Mouse (Mus musculus) thymus, postnatal 14 days (tissue): Measurements from ENCODE around the gene Npb.
A peak's percentile ranks its signal among the peaks of the same experiment; 100 is the strongest.

Experiments used
- DNase-seq: peaks from one replicate; pipeline ENCODE4 v3.0.0; 2021

Npb gene

DNA sequence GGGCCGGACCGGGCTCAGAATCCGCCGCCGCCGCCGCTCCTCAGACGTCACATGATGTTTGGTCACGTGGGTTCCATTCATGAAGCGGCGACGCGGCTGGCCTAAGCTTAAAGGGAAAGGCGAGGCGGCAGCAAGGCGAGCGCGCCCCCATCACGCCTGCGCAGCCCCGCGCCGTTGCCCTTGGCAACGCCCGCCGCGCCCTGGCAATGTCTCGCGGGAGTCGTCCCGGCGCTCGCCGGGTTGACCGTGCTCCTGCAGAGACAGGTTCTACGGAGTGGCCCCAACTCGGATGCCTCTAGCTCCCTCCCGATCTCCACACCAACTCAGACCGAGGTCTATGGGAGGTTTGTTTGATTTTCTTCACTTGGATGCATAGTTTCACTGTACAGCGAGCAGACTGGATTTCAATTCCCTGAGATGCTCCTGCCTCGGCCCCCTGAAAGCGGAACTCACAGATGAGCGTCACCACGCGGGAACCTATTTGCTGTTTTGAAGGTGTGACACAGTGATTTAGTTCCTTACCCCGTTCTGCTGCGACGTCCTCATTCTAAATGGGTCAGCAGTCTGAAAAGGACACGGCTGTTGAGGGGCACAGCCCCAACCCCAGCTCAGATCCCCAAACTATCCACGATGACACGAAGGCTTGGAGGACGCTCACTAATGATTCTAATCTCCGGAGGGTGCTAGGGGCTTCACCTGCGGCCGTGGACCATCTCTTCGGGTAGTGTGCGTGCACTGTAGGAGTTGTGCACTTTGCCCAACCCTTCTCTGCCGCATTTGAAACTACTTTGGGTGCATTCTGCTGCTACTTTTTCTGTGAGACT lies 25.5 kb downstream of the Npb start, which contains the start of gene Mafg:
Mafg (minus strand) TSS at position 81 of the 824 bp plus-strand sequence.
- DNase-seq: peak; percentile 91

GRCm38 (mm10) chr11:120634810-120635209 lies 26.5 kb downstream of the Npb start:
- DNase-seq: no peak

DNA sequence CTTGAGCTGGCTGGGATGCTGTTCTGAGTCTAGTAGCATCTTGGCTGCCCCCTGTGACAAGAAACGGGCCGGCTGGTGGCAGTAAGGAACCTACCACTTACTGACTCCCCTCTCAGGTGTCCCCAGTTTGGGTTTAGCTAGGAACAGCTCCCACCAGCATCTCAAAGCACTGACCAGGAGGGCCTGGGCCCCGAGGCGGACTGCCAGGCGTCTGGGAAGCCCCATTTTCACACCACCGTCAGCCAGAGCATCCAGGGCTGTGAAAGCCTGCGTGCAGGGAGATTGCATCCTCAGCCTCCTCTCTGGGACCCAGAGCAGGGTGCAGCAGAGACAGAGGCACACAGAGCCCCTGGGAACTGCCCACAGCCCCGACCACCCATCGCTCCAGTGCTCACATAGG lies 33.0 kb downstream of the Npb start:
- DNase-seq: no peak

- DNase-seq: no peak
These were observed 33.6 kb downstream of the Npb start for GRCm38 (mm10) chr11:120641869-120642268.

DNA sequence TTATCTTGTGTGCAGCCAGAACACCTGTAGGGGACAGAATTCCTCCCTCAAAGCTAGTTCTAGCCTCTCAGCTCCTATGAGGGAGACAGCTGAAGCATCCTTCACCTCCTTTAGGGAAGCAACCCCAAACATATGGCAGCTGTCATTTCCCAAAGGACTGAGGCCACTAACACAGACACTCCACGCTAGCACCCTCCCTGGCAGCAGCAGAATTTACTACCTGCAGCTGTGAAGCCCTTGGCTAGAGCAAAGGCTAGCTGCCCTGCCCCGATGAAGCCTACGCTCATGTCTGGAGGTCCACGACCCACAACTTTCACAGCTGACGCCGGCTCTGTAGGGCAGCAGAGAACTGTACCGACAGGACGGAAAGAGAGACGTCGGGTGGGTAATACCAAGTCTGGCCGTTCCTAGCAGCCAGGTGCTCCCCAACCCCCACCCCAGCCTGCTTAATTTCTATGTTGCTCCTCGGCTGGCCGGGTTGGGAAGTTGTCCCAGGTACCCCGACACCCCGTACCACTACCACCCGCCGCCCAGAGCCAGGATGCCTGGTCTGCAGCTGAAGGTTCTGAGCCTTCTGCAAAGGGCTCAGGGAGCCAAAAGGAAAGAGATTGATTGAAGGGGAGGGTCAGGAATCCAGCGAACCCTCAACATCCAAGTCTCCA lies 34.8 kb downstream of the Npb start:
- DNase-seq: peak; percentile 48

DNA sequence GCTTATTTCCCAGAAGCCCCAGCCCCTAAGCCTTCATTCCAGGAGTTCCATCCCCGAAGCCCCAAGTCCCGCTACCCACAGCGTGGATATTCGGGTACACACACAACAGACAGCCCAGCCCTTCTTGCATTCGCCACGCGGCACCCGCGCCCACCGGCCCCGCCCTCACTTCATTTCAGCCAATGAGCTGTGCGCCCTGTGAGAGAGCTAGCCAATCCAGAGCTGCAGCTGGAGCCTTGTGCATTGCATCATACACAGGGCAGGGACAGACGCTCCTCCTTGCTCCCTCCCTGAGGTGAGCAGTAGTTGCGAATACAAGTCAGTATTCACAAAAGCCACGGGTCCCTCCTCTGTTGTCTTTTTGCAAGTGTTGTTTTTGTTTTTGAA lies 35.3 kb downstream of the Npb start, which contains the start of gene Pycr1:
Pycr1 (minus strand) TSS at position 169 of the 387 bp plus-strand sequence.
- DNase-seq: peak; percentile 96

GRCm38 (mm10) chr11:120647047-120647830 lies 39.0 kb downstream of the Npb start:
- peak; percentile 13 for DNase-seq

DNA sequence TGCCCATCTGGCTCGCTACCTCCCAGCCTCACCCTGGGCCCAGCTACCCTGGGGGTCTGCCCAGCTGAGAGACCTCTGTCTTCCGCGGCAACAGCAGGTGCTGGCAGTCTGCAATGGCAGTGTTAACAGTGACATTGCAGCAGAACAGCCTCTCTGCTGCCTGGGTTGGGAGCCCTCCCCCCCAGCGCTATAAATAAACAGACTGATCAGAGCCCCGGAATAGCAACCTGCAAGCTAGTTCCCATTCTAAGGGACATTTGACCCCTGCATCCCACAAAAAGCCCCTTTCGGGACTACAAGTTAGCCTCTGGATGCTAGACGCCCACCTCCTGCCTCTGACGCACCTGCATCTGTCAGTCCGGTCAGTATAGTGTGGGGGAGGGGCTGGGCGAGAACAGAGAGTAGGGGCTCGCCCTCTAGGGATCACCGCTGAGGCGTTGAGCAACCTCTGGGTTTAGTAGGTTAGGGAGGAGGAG lies 39.8 kb downstream of the Npb start, which contains the start of gene Myadml2:
Myadml2 (minus strand) TSS at position 158 of the 476 bp plus-strand sequence.
- peak; percentile 65 for DNase-seq

- no peak for DNase-seq
These were observed 43.6 kb downstream of the Npb start for GRCm38 (mm10) chr11:120651872-120652271.

DNA sequence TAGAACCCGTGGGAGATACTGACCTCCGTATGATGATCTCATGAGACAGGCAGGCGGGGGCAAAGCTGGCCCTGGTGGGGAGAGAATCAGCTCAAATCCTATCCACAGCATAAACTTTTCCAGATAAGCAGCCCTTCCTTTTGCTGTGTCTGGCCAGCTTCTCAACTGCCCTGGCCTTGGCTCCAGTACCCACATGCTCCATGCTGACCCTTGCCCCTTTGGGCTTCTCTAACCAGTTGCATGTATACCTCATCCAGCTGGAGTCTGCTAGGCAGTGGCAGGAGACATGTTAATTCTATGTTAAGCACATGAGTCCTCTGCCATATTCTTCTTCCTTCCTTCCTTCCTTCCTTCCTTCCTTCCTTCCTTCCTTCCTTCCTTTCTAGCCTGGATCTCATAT lies 46.5 kb downstream of the Npb start:
- DNase-seq: no peak

GRCm38 (mm10) chr11:120657301-120657700 lies 49.0 kb downstream of the Npb start:
- DNase-seq: no peak
